Mouse (Mus musculus) myocyte (in vitro differentiated cells): ENCODE measurements around the gene Nfia.

Experiments used
- E2F4 ChIP-seq: IDR thresholded peaks from one replicate; pipeline ENCODE4 v1.6.1; 2011; ENCODE audit warnings: mild to moderate bottlenecking, control low read depth, moderate library complexity; ENCODE audit not compliant: insufficient read depth
- MAX ChIP-seq: IDR thresholded peaks from one replicate; pipeline ENCODE4 v1.6.1; 2011; ENCODE audit warnings: low read depth, mild to moderate bottlenecking, control low read depth
- MYOG ChIP-seq, 3 experiments: IDR thresholded peaks; one replicate each; pipeline ENCODE4 v1.6.1; 2011; ENCODE audit warnings: control low read depth in 2 of 3, low read depth in 2 of 3, mild to moderate bottlenecking in 2 of 3; ENCODE audit not compliant: insufficient read length in 2 of 3, control insufficient read depth in 1 of 3, insufficient read depth in 1 of 3
- POLR2AphosphoS2 ChIP-seq: IDR thresholded peaks from one replicate; pipeline ENCODE4 v1.6.1; 2011; ENCODE audit warnings: low read depth, control low read depth; ENCODE audit not compliant: insufficient read length
- SRF ChIP-seq: IDR thresholded peaks from one replicate; pipeline ENCODE4 v1.6.1; 2011; ENCODE audit warnings: low read depth; ENCODE audit not compliant: control insufficient read depth, insufficient read length
- TCF12 ChIP-seq: IDR thresholded peaks from one replicate; pipeline ENCODE4 v1.6.1; 2011; ENCODE audit warnings: mild to moderate bottlenecking, control low read depth; ENCODE audit not compliant: poor library complexity, insufficient read depth, severe bottlenecking
- USF1 ChIP-seq: IDR thresholded peaks from one replicate; pipeline ENCODE4 v1.6.1; 2011; ENCODE audit warnings: low read depth, mild to moderate bottlenecking, control low read depth, moderate library complexity

DNA sequence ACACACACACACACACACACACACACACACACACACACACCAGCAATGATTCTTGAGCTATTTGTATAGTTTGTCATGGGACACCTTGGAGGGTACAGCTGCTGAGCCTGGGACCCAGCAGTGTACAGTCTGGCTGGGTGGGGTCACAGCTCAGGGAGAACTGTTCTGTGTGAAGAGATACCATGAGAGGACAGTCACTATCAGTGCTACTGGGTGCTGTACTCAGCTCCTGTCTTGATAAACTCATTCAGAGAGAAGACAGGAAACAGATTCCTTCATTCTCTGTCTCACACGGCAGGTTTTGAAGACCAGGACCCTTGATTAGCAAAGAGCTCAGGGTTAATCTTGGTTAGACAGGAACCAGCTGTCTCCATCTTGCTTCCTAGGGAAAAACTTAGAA, 326.1 kb downstream of the Nfia start:
- no peak for TF ChIP-seq USF1
- no peak for TF ChIP-seq MYOG (IDR thresholded peaks at IDR 0.05; ENCODE audit: control insufficient read depth in 1 of 3, insufficient read depth in 1 of 3, insufficient read length in 2 of 3, low read depth in 2 of 3)
- no peak for TF ChIP-seq E2F4
- no peak for TF ChIP-seq MAX
- no peak for TF ChIP-seq POLR2AphosphoS2
- no peak for TF ChIP-seq TCF12
- no peak for TF ChIP-seq SRF
